Mouse (Mus musculus) limb, embryonic 12.5 days (tissue): ENCODE measurements around the gene Tgm4. TPM values are rescaled to one million over a fixed set of nuclear protein-coding genes. Genes with fewer than 3 reads are reported as not detected.

Experiments used
- ATAC-seq: fragments of 200-750 bp; cut with Nextera tagmentation; 2 replicates; pipeline ENCODE4 v1.8.0; 2017; ENCODE audit warnings: low read depth, moderate TSS enrichment; ENCODE audit not compliant: insufficient number of reproducible peaks, insufficient read depth, low FRiP score, low TSS enrichment
- H3K27ac ChIP-seq: fragments of 300-500 bp; sonication (generic); 2 replicates; pipeline ENCODE4 v1.5.1; 2016; ENCODE audit warnings: mild to moderate bottlenecking, moderate library complexity
- H3K27me3 ChIP-seq: fragments of 300-500 bp; sonication (generic); 2 replicates; pipeline ENCODE4 v1.6.1; 2016; ENCODE audit warnings: mild to moderate bottlenecking, moderate library complexity
- H3K36me3 ChIP-seq: fragments of 300-500 bp; sonication (generic); 2 replicates; pipeline ENCODE4 v1.6.1; 2016; ENCODE audit warnings: mild to moderate bottlenecking, moderate library complexity
- H3K4me1 ChIP-seq: fragments of 300-500 bp; sonication (generic); replicated peaks from 2 replicates; pipeline ENCODE4 v1.6.1; 2016
- H3K4me2 ChIP-seq: fragments of 300-500 bp; sonication (generic); 2 replicates; pipeline ENCODE4 v1.6.1; 2016; ENCODE audit warnings: mild to moderate bottlenecking, moderate library complexity
- H3K4me3 ChIP-seq: fragments of 300-500 bp; sonication (generic); replicated peaks from 2 replicates; pipeline ENCODE4 v1.5.1; 2016; ENCODE audit warnings: mild to moderate bottlenecking
- H3K9ac ChIP-seq: fragments of 300-500 bp; sonication (generic); replicated peaks from 2 replicates; pipeline ENCODE4 v1.6.1; 2016; ENCODE audit warnings: mild to moderate bottlenecking, moderate library complexity
- H3K9me3 ChIP-seq: fragments of 300-500 bp; sonication (generic); 2 replicates; pipeline ENCODE4 v1.6.1; 2016; ENCODE audit warnings: mild to moderate bottlenecking, moderate library complexity
- WGBS: fragments of 180-500 bp; shearing (Covaris S2); methylation state at CpG from one replicate; pipeline ENCODE4 v1.1.7; 2016; 5-methylcytosine and 5-hydroxymethylcytosine counted together
- polyA plus RNA-seq: library from polyadenylated mRNA; unstranded; fragments of >200 nt; fragmentation: Nextera tagmentation; extraction: Ambion mirVana; gene quantifications from 2 replicates; pipeline ENCODE4 v1.2.1, GENCODE M21; 2016

The Tgm4 gene
- polyA plus RNA-seq, 1 experiment from 2014 or later, result 0.51 TPM

GRCm38 (mm10) chr9:123058724-123059292, 24.3 kb downstream of the Tgm4 start:
- H3K4me2 ChIP-seq, result no peak overlapping the region
- H3K27ac ChIP-seq, result no peak overlapping the region
- H3K4me1 ChIP-seq, result no peaks in the 10 kb centered on the region
- ATAC-seq, result no peak
- H3K9ac ChIP-seq, result no peak overlapping the region
- no peak overlapping the region for H3K4me3 ChIP-seq
- H3K27me3 ChIP-seq, result no peaks in the 10 kb centered on the region
- no peaks in the 10 kb centered on the region for H3K36me3 ChIP-seq
- H3K9me3 ChIP-seq, result no peaks in the 10 kb centered on the region

- Histone ChIP-seq H3K36me3 (no peaks in the 10 kb centered on the region), H3K27ac (no peak overlapping the region), H3K9me3 (no peaks in the 10 kb centered on the region), H3K9ac (no peak overlapping the region), H3K4me3 (no peak overlapping the region), H3K4me1 (no peaks in the 10 kb centered on the region), H3K4me2 (no peak overlapping the region), H3K27me3 (no peaks in the 10 kb centered on the region)
- ATAC-seq, result no peak
- 90% methylated on average over 3 of the region's 3 CpGs for whole genome bisulfite sequencing
These were observed 25.6 kb downstream of the Tgm4 start for GRCm38 (mm10) chr9:123060172-123060571.

GRCm38 (mm10) chr9:123079149-123079548, 44.6 kb downstream of the Tgm4 start:
- H3K9ac ChIP-seq, result no peak overlapping the region
- no peaks in the 10 kb centered on the region for H3K27me3 ChIP-seq
- no peaks in the 10 kb centered on the region for H3K4me1 ChIP-seq
- H3K4me3 ChIP-seq, result no peak overlapping the region
- no peaks in the 10 kb centered on the region for H3K9me3 ChIP-seq
- no peak for ATAC-seq
- H3K4me2 ChIP-seq, result no peak overlapping the region
- 93% methylated on average over 5 of the region's 5 CpGs for WGBS
- H3K27ac ChIP-seq, result no peak overlapping the region
- H3K36me3 ChIP-seq, result peaks cover 95% of the 10 kb centered on the region

- H3K4me1 ChIP-seq, result no peaks in the 10 kb centered on the region
- peaks cover 98% of the 10 kb centered on the region for H3K36me3 ChIP-seq
- WGBS, result 94% methylated on average over 7 of the region's 7 CpGs
- no peak overlapping the region for H3K9ac ChIP-seq
- no peaks in the 10 kb centered on the region for H3K9me3 ChIP-seq
- H3K4me3 ChIP-seq, result no peak overlapping the region
- H3K27me3 ChIP-seq, result no peaks in the 10 kb centered on the region
- no peak overlapping the region for H3K27ac ChIP-seq
- no peak overlapping the region for H3K4me2 ChIP-seq
- ATAC-seq, result no peak
These were observed 45.8 kb downstream of the Tgm4 start for GRCm38 (mm10) chr9:123080355-123080754.

- Histone ChIP-seq H3K4me2 (no peak overlapping the region), H3K27me3 (no peaks in the 10 kb centered on the region), H3K36me3 (peaks cover 98% of the 10 kb centered on the region), H3K9ac (no peak overlapping the region), H3K9me3 (no peaks in the 10 kb centered on the region), H3K4me1 (no peaks in the 10 kb centered on the region), H3K4me3 (no peak overlapping the region), H3K27ac (no peak overlapping the region)
- ATAC-seq, result no peak
- WGBS, result 81% methylated on average over 1 of the region's 1 CpGs
These were observed 46.3 kb downstream of the Tgm4 start for GRCm38 (mm10) chr9:123080796-123081195.

GRCm38 (mm10) chr9:123085373-123085772, 50.8 kb downstream of the Tgm4 start:
- Histone ChIP-seq H3K9me3 (no peaks in the 10 kb centered on the region), H3K4me2 (no peak overlapping the region), H3K36me3 (peaks cover 99% of the 10 kb centered on the region), H3K9ac (no peak overlapping the region), H3K27ac (no peak overlapping the region), H3K27me3 (no peaks in the 10 kb centered on the region), H3K4me3 (no peak overlapping the region), H3K4me1 (no peaks in the 10 kb centered on the region)
- no peak for ATAC-seq
- WGBS, result 84% methylated on average over 1 of the region's 1 CpGs

- H3K4me2 ChIP-seq, result no peak overlapping the region
- H3K4me1 ChIP-seq, result no peaks in the 10 kb centered on the region
- H3K4me3 ChIP-seq, result no peak overlapping the region
- no peaks in the 10 kb centered on the region for H3K9me3 ChIP-seq
- no peak for ATAC-seq
- peaks cover 92% of the 10 kb centered on the region for H3K36me3 ChIP-seq
- H3K27me3 ChIP-seq, result no peaks in the 10 kb centered on the region
- WGBS, result 79% methylated on average over 3 of the region's 3 CpGs
- H3K27ac ChIP-seq, result no peak overlapping the region
- H3K9ac ChIP-seq, result no peak overlapping the region
These were observed 53.0 kb downstream of the Tgm4 start for GRCm38 (mm10) chr9:123087558-123087957.

GRCm38 (mm10) chr9:123090844-123091243, 56.3 kb downstream of the Tgm4 start:
- ATAC-seq, result no peak
- WGBS, result 86% methylated on average over 4 of the region's 4 CpGs
- H3K36me3 ChIP-seq, result peaks cover 88% of the 10 kb centered on the region

GRCm38 (mm10) chr9:123099631-123100455, 65.3 kb downstream of the Tgm4 start:
- no peaks in the 10 kb centered on the region for H3K4me1 ChIP-seq
- H3K27ac ChIP-seq, result no peak overlapping the region
- peaks cover 72% of the 10 kb centered on the region for H3K36me3 ChIP-seq
- ATAC-seq, result no peak
- WGBS, result 96% methylated on average over 16 of the region's 16 CpGs
- no peak overlapping the region for H3K4me3 ChIP-seq
- no peak overlapping the region for H3K9ac ChIP-seq
- no peaks in the 10 kb centered on the region for H3K27me3 ChIP-seq
- H3K4me2 ChIP-seq, result no peak overlapping the region
- H3K9me3 ChIP-seq, result no peaks in the 10 kb centered on the region

More at GRCm38 (mm10) chr9:123090844-123091243, 56.3 kb downstream of the Tgm4 start:
- Histone ChIP-seq H3K4me2 (no peak overlapping the region), H3K4me3 (no peak overlapping the region), H3K9me3 (no peaks in the 10 kb centered on the region), H3K9ac (no peak overlapping the region), H3K27ac (no peak overlapping the region), H3K4me1 (no peaks in the 10 kb centered on the region), H3K27me3 (no peaks in the 10 kb centered on the region)

GRCm38 (mm10) chr9:123103425-123103824, 68.9 kb downstream of the Tgm4 start:
- Histone ChIP-seq H3K27me3 (no peaks in the 10 kb centered on the region), H3K4me1 (no peaks in the 10 kb centered on the region), H3K4me3 (no peak overlapping the region), H3K4me2 (no peak overlapping the region), H3K9me3 (no peaks in the 10 kb centered on the region), H3K27ac (no peak overlapping the region), H3K36me3 (peaks cover 49% of the 10 kb centered on the region), H3K9ac (no peak overlapping the region)
- ATAC-seq, result no peak

GRCm38 (mm10) chr9:123104362-123104761, 69.8 kb downstream of the Tgm4 start:
- Histone ChIP-seq H3K27ac (no peak overlapping the region), H3K4me1 (no peaks in the 10 kb centered on the region), H3K27me3 (no peaks in the 10 kb centered on the region), H3K9me3 (no peaks in the 10 kb centered on the region), H3K4me3 (no peak overlapping the region), H3K9ac (no peak overlapping the region), H3K4me2 (no peak overlapping the region), H3K36me3 (peaks cover 44% of the 10 kb centered on the region)
- ATAC-seq, result no peak

GRCm38 (mm10) chr9:123107186-123107585, 72.7 kb downstream of the Tgm4 start:
- ATAC-seq, result no peak
- Histone ChIP-seq H3K9ac (no peak overlapping the region), H3K4me1 (peaks cover 14% of the 10 kb centered on the region), H3K4me2 (no peak overlapping the region), H3K4me3 (no peak overlapping the region), H3K36me3 (peaks cover 25% of the 10 kb centered on the region), H3K27ac (no peak overlapping the region), H3K27me3 (no peaks in the 10 kb centered on the region), H3K9me3 (no peaks in the 10 kb centered on the region)
- WGBS, result 90% methylated on average over 4 of the region's 4 CpGs
